Mouse (Mus musculus): ENCODE measurements around the gene Fam174b. TPM values are rescaled to one million over a fixed set of nuclear protein-coding genes. Genes with fewer than 3 reads are reported as not detected.

Fam174b gene
- polyA plus RNA-seq, 1 experiment from 2014 or later: 56.1 TPM

GRCm38 (mm10) chr7:73812176-73812575, 72.1 kb downstream of the Fam174b start:
- Histone ChIP-seq H3K4me3 (ENCODE audit: low read depth, low read length) (no peak overlapping the region), H3K4me2 (replicated peaks; ENCODE audit: low read depth, low read length) (no peak overlapping the region), H3K4me1 (ENCODE audit: control insufficient read depth, insufficient read depth, low read length) (no peaks in the 10 kb centered on the region), H3K9ac (replicated peaks; ENCODE audit: low read depth, low read length) (no peak overlapping the region), H3K27me3 (ENCODE audit: control insufficient read depth, insufficient read depth, low read length) (no peaks in the 10 kb centered on the region), H3K9me3 (ENCODE audit: control insufficient read depth, low read depth, low read length) (no peaks in the 10 kb centered on the region), H3K27ac (ENCODE audit: low read length) (no peak overlapping the region), H3K36me3 (ENCODE audit: control insufficient read depth, insufficient read depth, low read length) (no peaks in the 10 kb centered on the region)
- no peak for ATAC-seq (ENCODE audit: insufficient number of reproducible peaks, insufficient read depth, low FRiP score, low read depth)
- 77% methylated on average over 6 of the region's 6 CpGs for WGBS

DNA sequence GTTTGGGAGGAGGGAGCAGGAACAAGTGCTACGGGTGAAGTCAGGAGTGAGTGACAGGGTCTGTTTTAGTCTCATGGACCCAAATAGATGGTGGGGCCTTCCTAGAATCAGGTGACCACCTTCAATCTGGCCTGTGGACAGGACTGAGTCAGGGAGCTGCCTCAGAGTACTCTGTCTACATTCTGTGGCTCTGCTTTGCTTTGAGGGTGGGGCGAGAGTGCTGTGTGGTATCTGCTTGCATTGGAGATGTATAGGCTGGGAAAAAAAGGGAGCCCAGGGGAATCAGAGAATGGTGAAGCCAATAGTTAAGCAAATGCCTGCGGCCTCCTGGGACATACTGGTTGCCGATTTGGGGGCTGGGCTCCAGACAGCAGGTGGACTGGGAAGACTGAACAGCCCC, 73.8 kb downstream of the Fam174b start:
- H3K9me3 ChIP-seq (ENCODE audit: control insufficient read depth, low read depth, low read length): no peaks in the 10 kb centered on the region
- 72% methylated on average over 4 of the region's 4 CpGs for WGBS
- no peak overlapping the region for H3K27ac ChIP-seq (ENCODE audit: low read length)
- no peak overlapping the region for H3K9ac ChIP-seq (replicated peaks; ENCODE audit: low read depth, low read length)
- H3K4me2 ChIP-seq (replicated peaks; ENCODE audit: low read depth, low read length): no peak overlapping the region
- ATAC-seq (ENCODE audit: insufficient number of reproducible peaks, insufficient read depth, low FRiP score, low read depth): no peak
- no peaks in the 10 kb centered on the region for H3K27me3 ChIP-seq (ENCODE audit: control insufficient read depth, insufficient read depth, low read length)
- no peak overlapping the region for H3K4me3 ChIP-seq (ENCODE audit: low read depth, low read length)
- no peaks in the 10 kb centered on the region for H3K4me1 ChIP-seq (ENCODE audit: control insufficient read depth, insufficient read depth, low read length)
- no peaks in the 10 kb centered on the region for H3K36me3 ChIP-seq (ENCODE audit: control insufficient read depth, insufficient read depth, low read length)

GRCm38 (mm10) chr7:73814454-73814853, 74.4 kb downstream of the Fam174b start:
- H3K9ac ChIP-seq (replicated peaks; ENCODE audit: low read depth, low read length): no peak overlapping the region
- no peaks in the 10 kb centered on the region for H3K9me3 ChIP-seq (ENCODE audit: control insufficient read depth, low read depth, low read length)
- WGBS: 85% methylated on average over 7 of the region's 7 CpGs
- no peak overlapping the region for H3K4me3 ChIP-seq (ENCODE audit: low read depth, low read length)
- ATAC-seq (ENCODE audit: insufficient number of reproducible peaks, insufficient read depth, low FRiP score, low read depth): no peak
- H3K4me1 ChIP-seq (ENCODE audit: control insufficient read depth, insufficient read depth, low read length): no peaks in the 10 kb centered on the region
- no peak overlapping the region for H3K27ac ChIP-seq (ENCODE audit: low read length)
- H3K4me2 ChIP-seq (replicated peaks; ENCODE audit: low read depth, low read length): no peak overlapping the region
- no peaks in the 10 kb centered on the region for H3K27me3 ChIP-seq (ENCODE audit: control insufficient read depth, insufficient read depth, low read length)
- H3K36me3 ChIP-seq (ENCODE audit: control insufficient read depth, insufficient read depth, low read length): no peaks in the 10 kb centered on the region

DNA sequence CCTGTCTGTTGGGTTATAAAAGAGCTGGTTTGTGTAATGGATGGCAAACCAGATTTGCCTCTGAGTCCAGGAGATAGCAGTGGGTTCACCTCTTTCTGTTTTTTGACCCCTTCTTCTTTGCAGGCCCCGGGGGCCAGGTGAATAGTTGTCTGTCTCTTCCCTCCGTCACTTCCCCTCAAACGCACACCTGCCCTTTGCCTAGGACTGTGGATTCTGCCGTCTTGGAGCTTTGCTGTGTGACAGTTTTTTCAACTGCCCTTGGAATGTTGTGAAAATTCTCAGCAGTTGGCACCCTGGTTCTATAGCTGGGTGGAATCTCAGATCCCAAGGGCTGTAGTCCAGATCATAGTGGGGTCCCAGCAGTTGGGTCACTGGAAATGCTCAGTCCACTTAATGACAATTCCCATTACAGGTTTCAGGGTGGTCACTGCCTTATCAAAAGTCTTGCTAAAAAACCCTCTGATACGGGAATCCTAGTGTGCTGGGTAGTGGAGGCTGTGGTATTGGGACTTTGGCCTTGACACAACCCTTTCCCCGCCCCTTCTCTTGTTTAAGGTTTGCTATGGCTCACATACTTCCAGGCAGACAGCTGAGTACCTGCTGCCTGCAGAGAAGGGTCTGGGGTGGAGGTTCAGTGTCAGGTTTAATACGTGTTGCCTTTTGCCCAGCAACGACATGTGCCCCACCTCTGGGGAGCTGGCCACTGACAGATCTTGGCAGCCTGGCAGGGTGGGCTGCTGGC, 76.3 kb downstream of the Fam174b start:
- ATAC-seq (ENCODE audit: insufficient number of reproducible peaks, insufficient read depth, low FRiP score, low read depth): peak; percentile 77
- 68% methylated on average over 8 of the region's 8 CpGs for whole genome bisulfite sequencing
- H3K4me1 ChIP-seq (ENCODE audit: control insufficient read depth, insufficient read depth, low read length): no peaks in the 10 kb centered on the region

DNA sequence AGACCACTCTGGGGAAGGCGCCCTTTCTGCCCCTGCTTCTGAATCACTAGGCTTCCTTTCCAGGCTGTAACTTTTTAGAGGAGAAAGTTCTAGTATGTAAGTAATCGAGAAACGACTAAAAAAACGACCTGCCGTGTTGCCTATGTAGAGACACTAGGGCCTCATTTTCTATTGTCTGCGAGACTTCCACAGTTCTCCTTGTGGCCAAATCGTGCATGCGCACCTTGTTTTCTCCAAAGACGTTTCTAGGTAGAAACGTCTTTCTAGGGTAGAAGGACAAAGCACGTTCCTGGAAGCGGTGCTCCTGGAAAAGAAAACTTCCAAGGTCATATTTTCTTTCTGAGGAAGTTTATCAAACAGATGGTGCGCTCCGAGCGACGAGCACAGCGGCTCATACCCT, 79.3 kb downstream of the Fam174b start:
- Histone ChIP-seq H3K4me3 (ENCODE audit: low read depth, low read length) (no peak overlapping the region), H3K9ac (replicated peaks; ENCODE audit: low read depth, low read length) (no peak overlapping the region), H3K27ac (ENCODE audit: low read length) (no peak overlapping the region), H3K27me3 (ENCODE audit: control insufficient read depth, insufficient read depth, low read length) (no peaks in the 10 kb centered on the region), H3K4me1 (ENCODE audit: control insufficient read depth, insufficient read depth, low read length) (no peaks in the 10 kb centered on the region), H3K9me3 (ENCODE audit: control insufficient read depth, low read depth, low read length) (no peaks in the 10 kb centered on the region), H3K4me2 (replicated peaks; ENCODE audit: low read depth, low read length) (no peak overlapping the region), H3K36me3 (ENCODE audit: control insufficient read depth, insufficient read depth, low read length) (no peaks in the 10 kb centered on the region)
- no peak for ATAC-seq (ENCODE audit: insufficient number of reproducible peaks, insufficient read depth, low FRiP score, low read depth)
- 80% methylated on average over 17 of the region's 17 CpGs for WGBS

More for the DNA sequence above, 76.3 kb downstream of the Fam174b start:
- H3K27me3 ChIP-seq (ENCODE audit: control insufficient read depth, insufficient read depth, low read length): no peaks in the 10 kb centered on the region
- no peaks in the 10 kb centered on the region for H3K36me3 ChIP-seq (ENCODE audit: control insufficient read depth, insufficient read depth, low read length)
- no peak overlapping the region for H3K27ac ChIP-seq (ENCODE audit: low read length)
- H3K4me3 ChIP-seq (ENCODE audit: low read depth, low read length): no peak overlapping the region
- H3K4me2 ChIP-seq (replicated peaks; ENCODE audit: low read depth, low read length): no peak overlapping the region
- no peak overlapping the region for H3K9ac ChIP-seq (replicated peaks; ENCODE audit: low read depth, low read length)
- H3K9me3 ChIP-seq (ENCODE audit: control insufficient read depth, low read depth, low read length): no peaks in the 10 kb centered on the region

Small RNAs within 50 kb of the gene (microRNA-seq; reads per million reads assigned to microRNA genes)
- gene Mir7234: not detected

Other genes starting within 250 kb of the Fam174b start
- 71.0 and 77.2 TPM in 2 replicates for gene Chd2, start 198.5 kb upstream of the Fam174b start, polyA plus RNA-seq (2014; fragmentation: Nextera tagmentation; extraction: Ambion mirVana)